Mouse (Mus musculus): Measurements from ENCODE around the gene Tmem161b. TPM values are rescaled to one million over a fixed set of nuclear protein-coding genes. Genes with fewer than 3 reads are reported as not detected.

Gene Tmem161b
- total RNA-seq, 4 experiments from 2014 or later: 9.2 to 13.6 (median 11.9) TPM

DNA sequence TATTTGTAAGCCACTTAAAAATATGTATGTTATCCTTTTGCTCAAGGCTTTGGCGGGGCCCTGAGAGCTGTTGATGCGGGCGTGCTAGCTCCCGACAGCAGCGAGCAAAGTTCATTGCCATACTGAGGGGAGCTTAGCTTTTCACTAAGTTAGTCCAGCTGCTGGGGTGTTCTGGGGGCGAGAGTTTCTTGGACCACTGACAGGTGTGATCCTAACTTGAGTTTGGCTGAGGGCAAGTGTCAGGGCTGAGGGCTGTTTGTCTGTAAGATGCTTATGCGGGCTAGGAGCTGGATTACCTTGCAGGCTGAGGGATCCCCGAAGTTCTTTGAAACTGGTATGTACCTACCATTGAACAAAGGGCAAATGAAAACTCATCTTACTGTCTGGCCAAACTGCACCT, 123.0 kb downstream of the Tmem161b start:
- DNase-seq (ENCODE audit: low spot score in 2 of 2): no peak

Small RNA genes within 50 kb of the gene (microRNA-seq; reads per million reads assigned to microRNA genes)
- gene Gm24331: not detected

Data from gastrocnemius, adult 8-10 months (tissue).